Mouse (Mus musculus) forelimb bud, embryonic 11.5 days (tissue): ENCODE measurements at regions not wholly inside any gene's neighbourhood (a gene's known extent, or its start where the extent isn't known, plus 50 kb on each side); places are given as distances from the start of the nearest gene placed in this dataset.

Experiments
- DNase-seq: peaks from one replicate; pipeline ENCODE4 v3.0.0-alpha.2; 2012; ENCODE audit warnings: low read depth, low spot score

GRCm38 (mm10) chr15:71358189-71358790 is 2476.1 kb upstream of the Gm6569 start:
- no peak for DNase-seq

- peak; percentile 33 for DNase-seq
These were observed 2458.6 kb upstream of the Gm6569 start for GRCm38 (mm10) chr15:71375775-71376174.
